Mouse (Mus musculus) neutrophil, adult 83 days (primary cell): ENCODE measurements around the gene Ankrd13c. TPM values are rescaled to one million over a fixed set of nuclear protein-coding genes. Genes with fewer than 3 reads are reported as not detected.

Source experiments
- total RNA-seq, 2 experiments: library from RNA; stranded (reverse); gene quantifications; one replicate each; pipeline ENCODE4 v1.2.4; 2023

Gene Ankrd13c
- 10 to 100 TPM; 42.6 to 47.0 TPM for total RNA-seq

GRCm38 (mm10) chr3:157946843-157947358, at the start of gene Ankrd13c:
Gene Ankrd13c, plus strand, starts transcription at chr3:157947239.

GRCm38 (mm10) chr3:157924692-157925328, 22.2 kb upstream of the Ankrd13c start, which contains the start of gene Cth:
Gene Cth, minus strand, starts transcription at chr3:157925077.

DNA sequence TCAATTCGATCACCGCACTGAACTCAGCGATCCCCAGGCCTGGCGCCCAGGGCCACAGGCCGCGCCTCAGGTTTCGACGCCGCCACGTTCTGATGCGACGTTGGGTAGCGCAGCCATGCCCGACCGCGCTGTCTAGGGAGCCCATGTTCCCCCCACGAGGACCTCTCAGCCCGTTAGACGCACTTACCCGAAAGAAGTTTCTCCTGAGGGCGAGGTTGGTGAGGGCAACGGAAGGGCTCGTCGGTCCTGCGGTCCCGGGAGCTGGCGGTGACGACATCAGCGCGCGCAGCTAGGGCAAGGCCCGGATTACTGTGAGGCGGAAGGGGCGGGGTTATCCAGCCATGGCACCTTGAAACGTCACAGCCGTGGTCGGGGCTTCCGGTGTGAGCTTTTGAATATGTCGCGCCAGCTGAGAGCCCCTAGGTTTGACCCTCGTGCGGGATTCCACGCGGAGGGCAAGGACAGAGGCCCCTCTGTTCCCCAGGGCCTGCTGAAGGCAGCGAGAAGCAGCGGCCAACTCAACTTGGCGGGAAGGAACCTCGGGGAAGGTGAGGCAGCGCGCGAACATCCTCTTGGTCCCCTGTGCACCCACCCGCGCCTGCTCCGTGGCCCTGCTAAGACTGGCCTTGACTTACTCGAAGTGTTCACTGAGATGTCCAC, 89.4 kb downstream of the Ankrd13c start, which contains the start of the genes Srsf11 and Lrrc40:
Gene Srsf11 (minus strand): TSS at position 311 of the 660 bp plus-strand sequence.
Gene Lrrc40 (plus strand): TSS at position 334 of the 660 bp plus-strand sequence.

Other genes starting within 250 kb of the Ankrd13c start
- gene Cth, start 22.2 kb upstream of the Ankrd13c start, total RNA-seq: not detected
- 100 to 1,000 TPM; 136 to 158 TPM for gene Srsf11, start 89.4 kb downstream of the Ankrd13c start, total RNA-seq
- 10 to 100 TPM; 12.5 to 14.5 TPM for gene Lrrc40, start 89.4 kb downstream of the Ankrd13c start, total RNA-seq